Mouse (Mus musculus) limb, embryonic 14.5 days (tissue): ENCODE measurements around the gene Aqp1. TPM values are rescaled to one million over a fixed set of nuclear protein-coding genes. Genes with fewer than 3 reads are reported as not detected.

Experiments
- ATAC-seq: fragments of 200-750 bp; cut with Nextera tagmentation; 2 replicates; pipeline ENCODE4 v1.8.0; 2017; ENCODE audit warnings: low read depth, moderate number of reproducible peaks, moderate TSS enrichment; ENCODE audit not compliant: low FRiP score
- DNase-seq: peaks from one replicate; pipeline ENCODE4 v3.0.0-alpha.2; 2015; ENCODE audit warnings: low spot score
- H3K27ac ChIP-seq: fragments of 300-500 bp; sonication (generic); replicated peaks from 2 replicates; pipeline ENCODE4 v1.5.1; 2014; ENCODE audit warnings: low read depth, mild to moderate bottlenecking, low read length, moderate library complexity, mixed read lengths
- H3K27me3 ChIP-seq: fragments of 300-500 bp; sonication (generic); 2 replicates; pipeline ENCODE4 v1.6.1; 2014; ENCODE audit warnings: low read length, mixed read lengths; ENCODE audit not compliant: control insufficient read depth, insufficient read depth
- H3K36me3 ChIP-seq: fragments of 300-500 bp; sonication (generic); 2 replicates; pipeline ENCODE4 v1.6.1; 2014; ENCODE audit warnings: mild to moderate bottlenecking, low read length, moderate library complexity, mixed read lengths; ENCODE audit not compliant: control insufficient read depth, insufficient read depth
- H3K4me1 ChIP-seq: fragments of 300-500 bp; sonication (generic); 2 replicates; pipeline ENCODE4 v1.6.1; 2014; ENCODE audit warnings: antibody characterized with exemption, low read length, mixed read lengths; ENCODE audit not compliant: control insufficient read depth, insufficient read depth
- H3K4me2 ChIP-seq: fragments of 300-500 bp; sonication (generic); replicated peaks from 2 replicates; pipeline ENCODE4 v1.6.1; 2014; ENCODE audit warnings: low read depth, mild to moderate bottlenecking, low read length, moderate library complexity; ENCODE audit not compliant: severe bottlenecking
- H3K4me3 ChIP-seq: fragments of 300-500 bp; sonication (generic); replicated peaks from 2 replicates; pipeline ENCODE4 v1.5.1; 2014; ENCODE audit warnings: low read length
- H3K9ac ChIP-seq: fragments of 300-500 bp; sonication (generic); 2 replicates; pipeline ENCODE4 v1.6.1; 2014; ENCODE audit warnings: mild to moderate bottlenecking, low read depth, low read length, moderate library complexity; ENCODE audit not compliant: severe bottlenecking
- H3K9me3 ChIP-seq: fragments of 300-500 bp; sonication (generic); 2 replicates; pipeline ENCODE4 v1.6.1; 2016; ENCODE audit warnings: low read length; ENCODE audit not compliant: control insufficient read depth
- POLR2A ChIP-seq: fragments of 200-500 bp; IDR thresholded peaks from 2 replicates; pipeline ENCODE4 v1.8.0; 2012; ENCODE audit warnings: inconsistent platforms, mild to moderate bottlenecking, moderate library complexity, borderline replicate concordance; ENCODE audit not compliant: insufficient read depth, insufficient read length; ENCODE audit errors: extremely low read depth
- WGBS: fragments of 180-500 bp; shearing (Covaris S2); extraction: QIAGEN DNeasy Blood & Tissue Kit; methylation state at CpG from one replicate; pipeline ENCODE4 v1.1.7; 2014; 5-methylcytosine and 5-hydroxymethylcytosine counted together
- polyA plus RNA-seq, 2 experiments: library from polyadenylated mRNA; depleted of rRNA in 1 of 2; stranded (reverse) in 1 of 2; unstranded in 1 of 2; fragments of >200 nt; fragmentation: Nextera tagmentation in 1 of 2; extraction: Ambion mirVana in 1 of 2; gene quantifications; 2 replicates each; pipeline versions ENCODE4 v1.2.1 to v1.2.3; 2012 to 2014

Aqp1 gene
- polyA plus RNA-seq, 2 experiments: 17.8 to 87.1 TPM

DNA sequence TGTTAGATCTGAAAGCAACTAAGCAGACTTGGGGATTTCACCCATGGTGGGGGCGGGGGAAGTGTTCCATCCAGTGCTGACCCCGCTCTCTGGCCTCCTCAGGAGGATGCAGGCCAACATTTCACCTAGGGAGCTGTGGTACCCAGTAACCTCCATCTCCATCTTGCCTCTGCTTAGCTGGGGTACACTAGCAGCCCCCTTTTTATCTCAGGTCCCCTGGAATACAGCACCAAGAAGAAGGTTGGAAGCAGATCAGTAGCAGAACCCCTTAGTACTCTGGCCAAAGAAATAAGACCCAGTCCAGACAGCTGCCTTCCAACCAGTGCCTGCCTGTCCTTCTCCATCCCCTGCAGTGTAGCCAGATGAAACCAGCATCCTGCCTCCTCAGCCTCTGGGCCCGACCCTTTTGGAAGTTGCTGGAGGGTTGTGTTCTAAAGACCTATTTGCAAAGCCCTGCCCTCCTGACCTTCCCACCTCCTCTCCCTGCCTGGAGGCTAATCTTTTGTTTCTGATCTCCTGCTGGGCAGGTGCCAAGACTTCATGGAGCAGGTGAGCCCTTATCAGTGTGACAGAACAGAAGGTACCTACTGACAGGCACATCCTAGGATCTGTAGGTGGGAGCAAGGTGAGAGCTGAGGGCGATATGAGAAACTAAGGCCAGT, 18.4 kb downstream of the Aqp1 start:
- no peak for DNase-seq
- H3K4me3 ChIP-seq: no peak overlapping the region
- no peak overlapping the region for H3K27ac ChIP-seq
- H3K9ac ChIP-seq: no peak overlapping the region
- H3K4me2 ChIP-seq: no peak overlapping the region
- no peaks in the 10 kb centered on the region for H3K9me3 ChIP-seq
- 70% methylated on average over 4 of the region's 4 CpGs for WGBS
- no peaks in the 10 kb centered on the region for H3K27me3 ChIP-seq
- H3K36me3 ChIP-seq: no peaks in the 10 kb centered on the region
- no peak for TF ChIP-seq POLR2A
- no peaks in the 10 kb centered on the region for H3K4me1 ChIP-seq
- ATAC-seq: no peak

DNA sequence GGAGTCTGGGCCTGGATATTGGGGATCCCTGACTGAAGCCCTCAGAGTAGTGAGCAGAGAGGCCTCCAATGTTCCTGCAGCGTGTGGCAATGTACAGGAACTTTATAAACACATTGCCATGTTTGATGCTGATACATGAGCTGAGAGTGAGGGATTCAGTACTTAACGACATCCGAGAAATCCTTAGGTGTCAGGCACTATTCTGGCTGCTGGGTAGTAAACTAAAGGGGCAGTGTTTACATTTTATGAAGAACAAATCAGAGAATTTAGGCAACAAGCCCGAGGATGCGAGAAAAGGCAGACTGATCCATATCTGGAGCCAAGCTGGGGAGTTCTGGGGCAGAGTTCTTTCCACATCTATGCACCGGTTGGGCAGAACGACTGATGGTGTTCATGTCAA, 19.3 kb downstream of the Aqp1 start:
- WGBS: 71% methylated on average over 7 of the region's 7 CpGs
- Histone ChIP-seq H3K27me3 (no peaks in the 10 kb centered on the region), H3K4me2 (no peak overlapping the region), H3K9ac (no peak overlapping the region), H3K4me1 (no peaks in the 10 kb centered on the region), H3K9me3 (no peaks in the 10 kb centered on the region), H3K4me3 (no peak overlapping the region), H3K36me3 (no peaks in the 10 kb centered on the region), H3K27ac (no peak overlapping the region)
- ATAC-seq (no peak), DNase-seq (no peak)
- TF ChIP-seq POLR2A: no peak

DNA sequence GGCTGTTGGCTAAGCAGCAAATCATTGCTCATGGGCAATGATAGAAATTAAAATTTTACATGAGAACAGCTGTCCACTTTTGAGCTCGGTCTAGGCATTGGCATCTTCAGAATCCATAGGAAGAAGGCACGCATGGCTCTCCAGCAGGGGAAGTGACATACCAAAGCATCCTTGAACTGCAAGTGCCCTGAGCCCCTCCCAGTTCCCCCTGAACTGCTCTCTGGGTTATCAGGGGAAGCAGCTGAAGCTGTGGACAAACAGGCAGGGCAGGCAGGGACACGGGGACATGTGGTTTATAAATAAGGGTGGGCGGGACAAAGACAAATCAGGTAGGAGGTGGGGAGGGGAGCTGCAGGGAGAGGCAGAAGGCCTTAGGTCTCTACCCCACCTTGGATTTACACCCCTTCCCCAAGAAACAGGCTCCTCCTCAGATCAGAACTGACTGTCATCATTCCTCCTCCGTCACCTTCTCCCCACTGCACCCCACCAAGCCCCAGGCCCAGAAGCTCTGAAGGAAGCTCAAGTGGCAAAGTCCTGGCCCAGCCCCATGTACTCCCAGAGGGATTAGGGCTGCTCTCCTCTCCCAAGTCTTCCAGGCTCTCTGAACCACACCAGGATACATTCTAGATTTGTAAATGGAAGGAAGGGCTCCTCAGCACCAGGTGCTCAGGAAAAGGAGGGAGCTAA, 19.9 kb downstream of the Aqp1 start:
- Histone ChIP-seq H3K36me3 (no peaks in the 10 kb centered on the region), H3K9ac (no peak overlapping the region), H3K9me3 (no peaks in the 10 kb centered on the region), H3K27me3 (no peaks in the 10 kb centered on the region), H3K4me3 (no peak overlapping the region), H3K4me2 (no peak overlapping the region), H3K27ac (no peak overlapping the region), H3K4me1 (no peaks in the 10 kb centered on the region)
- TF ChIP-seq POLR2A: no peak
- ATAC-seq (no peak), DNase-seq (no peak)
- WGBS: 58% methylated on average over 5 of the region's 5 CpGs

DNA sequence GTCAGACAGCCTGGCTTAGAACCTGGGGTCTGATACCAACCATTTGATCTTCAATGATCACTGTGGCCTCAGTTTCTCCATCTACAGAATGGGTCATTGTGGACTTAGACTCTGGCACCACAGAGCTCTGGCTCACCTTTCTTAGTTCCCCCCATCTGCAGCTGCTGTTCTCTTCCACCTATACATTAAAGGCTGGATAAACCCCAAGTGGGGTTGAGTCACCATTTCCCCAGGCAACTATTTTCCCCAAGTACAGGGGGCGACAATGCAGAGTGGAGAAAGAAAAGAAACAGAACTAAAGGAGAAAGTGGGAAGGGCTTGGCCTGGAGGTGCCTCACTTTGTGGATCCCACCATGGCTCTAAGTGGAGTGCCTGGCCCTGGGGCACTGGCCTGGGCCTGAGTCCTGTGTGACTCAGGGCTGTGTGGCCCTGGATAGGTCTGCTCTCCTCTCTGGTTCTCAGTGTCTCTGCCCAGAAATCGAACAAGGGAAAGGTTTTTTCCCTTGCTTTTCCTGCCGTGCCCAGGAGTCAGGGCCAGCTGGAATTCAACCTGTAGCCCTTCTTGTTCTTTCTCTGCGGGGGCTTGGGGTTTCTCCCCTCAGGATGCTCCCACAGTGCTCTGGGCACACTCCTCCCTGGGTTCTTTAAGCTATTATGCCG, 20.9 kb downstream of the Aqp1 start:
- no peaks in the 10 kb centered on the region for H3K36me3 ChIP-seq
- no peak for TF ChIP-seq POLR2A
- H3K9ac ChIP-seq: no peak overlapping the region
- no peaks in the 10 kb centered on the region for H3K27me3 ChIP-seq
- DNase-seq (no peak), ATAC-seq (no peak)
- WGBS: 76% methylated on average over 5 of the region's 5 CpGs
- H3K4me2 ChIP-seq: no peak overlapping the region
- no peaks in the 10 kb centered on the region for H3K4me1 ChIP-seq
- no peak overlapping the region for H3K4me3 ChIP-seq
- H3K27ac ChIP-seq: no peak overlapping the region
- no peaks in the 10 kb centered on the region for H3K9me3 ChIP-seq

DNA sequence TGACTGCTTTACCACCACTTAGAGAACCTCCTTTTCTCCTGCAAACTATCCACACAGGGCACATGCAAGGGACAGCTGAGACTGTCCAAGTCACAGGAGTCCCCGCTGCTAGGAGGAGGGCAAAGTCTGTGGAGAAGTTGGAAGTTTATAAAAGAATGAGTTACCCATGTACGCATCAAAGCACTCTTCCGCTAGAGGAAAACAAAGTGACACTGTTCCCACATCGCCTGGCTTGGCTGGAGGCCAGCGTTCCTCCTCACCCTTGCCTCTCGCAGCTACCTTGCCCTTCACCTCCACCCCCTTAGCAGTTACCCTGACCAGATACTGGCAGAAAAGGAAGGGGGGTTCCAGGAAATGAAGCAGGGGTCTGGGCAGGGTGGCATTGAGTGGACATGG, 21.4 kb downstream of the Aqp1 start:
- H3K9ac ChIP-seq: no peak overlapping the region
- no peak overlapping the region for H3K4me2 ChIP-seq
- no peaks in the 10 kb centered on the region for H3K27me3 ChIP-seq
- no peaks in the 10 kb centered on the region for H3K9me3 ChIP-seq
- H3K4me1 ChIP-seq: no peaks in the 10 kb centered on the region
- WGBS: 53% methylated on average over 6 of the region's 6 CpGs
- H3K27ac ChIP-seq: no peak overlapping the region
- TF ChIP-seq POLR2A: no peak
- ATAC-seq (no peak), DNase-seq (no peak)
- no peak overlapping the region for H3K4me3 ChIP-seq
- no peaks in the 10 kb centered on the region for H3K36me3 ChIP-seq
